Mouse (Mus musculus): Measurements from ENCODE around the gene Dscam. TPM values are rescaled to one million over a fixed set of nuclear protein-coding genes. Genes with fewer than 3 reads are reported as not detected.

Gene Dscam
- total RNA-seq (2022): 10 to 100 TPM; 31.5 to 41.2 (median 37.1) TPM

- peak; percentile 41 to 56 for DNase-seq (ENCODE audit: low spot score in 2 of 2)
These were observed at the start of gene Dscam for GRCm38 (mm10) chr16:97170513-97171081. Gene Dscam (minus strand): TSS chr16:97170752.

GRCm38 (mm10) chr16:97219381-97219780 is 48.8 kb upstream of the Dscam start:
- no peak for DNase-seq (ENCODE audit: low spot score in 2 of 2)

GRCm38 (mm10) chr16:97209997-97210396 is 39.4 kb upstream of the Dscam start:
- DNase-seq (ENCODE audit: low spot score in 2 of 2): peak; percentile 15 to 79

- no peak for DNase-seq (ENCODE audit: low spot score in 2 of 2)
These were observed 37.7 kb upstream of the Dscam start for GRCm38 (mm10) chr16:97208276-97208675.

GRCm38 (mm10) chr16:97204090-97204489 is 33.5 kb upstream of the Dscam start:
- no peak for DNase-seq (ENCODE audit: low spot score in 2 of 2)

- DNase-seq (ENCODE audit: low spot score in 2 of 2): no peak
These were observed 33.0 kb upstream of the Dscam start for GRCm38 (mm10) chr16:97203554-97203953.

GRCm38 (mm10) chr16:97194630-97195029 is 24.1 kb upstream of the Dscam start:
- no peak for DNase-seq (ENCODE audit: low spot score in 2 of 2)

- no peak for DNase-seq (ENCODE audit: low spot score in 2 of 2)
These were observed 23.6 kb upstream of the Dscam start for GRCm38 (mm10) chr16:97194179-97194578.

- DNase-seq (ENCODE audit: low spot score in 2 of 2): no peak
These were observed 21.7 kb upstream of the Dscam start for GRCm38 (mm10) chr16:97192296-97192695.

- DNase-seq (ENCODE audit: low spot score in 2 of 2): no peak
These were observed 20.1 kb upstream of the Dscam start for GRCm38 (mm10) chr16:97190604-97191003.

GRCm38 (mm10) chr16:97171500-97171899 is 948 bp upstream of the Dscam start:
- DNase-seq (ENCODE audit: low spot score in 2 of 2): peak in 1 of 2 experiments; percentile 80

- DNase-seq (ENCODE audit: low spot score in 2 of 2): peak; percentile 22 to 28
These were observed 545 bp downstream of the Dscam start for GRCm38 (mm10) chr16:97169901-97170512.

- no peak for DNase-seq (ENCODE audit: low spot score in 2 of 2)
These were observed 1.9 kb downstream of the Dscam start for GRCm38 (mm10) chr16:97168614-97169013.

GRCm38 (mm10) chr16:97168030-97168429 is 2.5 kb downstream of the Dscam start:
- DNase-seq (ENCODE audit: low spot score in 2 of 2): no peak

GRCm38 (mm10) chr16:97166166-97166565 is 4.4 kb downstream of the Dscam start:
- no peak for DNase-seq (ENCODE audit: low spot score in 2 of 2)

GRCm38 (mm10) chr16:97165444-97166121 is 5.0 kb downstream of the Dscam start:
- peak; percentile 39 to 69 for DNase-seq (ENCODE audit: low spot score in 2 of 2)

GRCm38 (mm10) chr16:97158279-97158678 is 12.3 kb downstream of the Dscam start:
- no peak for DNase-seq (ENCODE audit: low spot score in 2 of 2)

GRCm38 (mm10) chr16:97144544-97145194 is 25.9 kb downstream of the Dscam start:
- no peak for DNase-seq (ENCODE audit: low spot score in 2 of 2)

GRCm38 (mm10) chr16:97141943-97142342 is 28.6 kb downstream of the Dscam start:
- DNase-seq (ENCODE audit: low spot score in 2 of 2): no peak

- no peak for DNase-seq (ENCODE audit: low spot score in 2 of 2)
These were observed 35.3 kb downstream of the Dscam start for GRCm38 (mm10) chr16:97135003-97135827.

GRCm38 (mm10) chr16:97127296-97127695 is 43.3 kb downstream of the Dscam start:
- DNase-seq (ENCODE audit: low spot score in 2 of 2): peak; percentile 40 to 87

Measured in left cerebral cortex, adult 8-10 months (tissue).